Mouse (Mus musculus) stomach, postnatal 0 days (tissue): ENCODE data around the gene Bmpr1a. TPM values are rescaled to one million over a fixed set of nuclear protein-coding genes. Genes with fewer than 3 reads are reported as not detected.
"Not testable (repeated sequence)": the region's sequence is repeated elsewhere in the genome, so short reads cannot be mapped to it uniquely, and the experiment has no call there.

Source experiments
- ATAC-seq: fragments of 200-750 bp; cut with Nextera tagmentation; 2 replicates; pipeline ENCODE4 v1.8.0; 2017; ENCODE audit not compliant: low FRiP score, low TSS enrichment
- DNase-seq: peaks from one replicate; pipeline ENCODE4 v3.0.0-alpha.2; 2016; ENCODE audit warnings: low spot score
- H3K27ac ChIP-seq: fragments of 300-500 bp; sonication (generic); replicated peaks from 2 replicates; pipeline ENCODE4 v1.5.1; 2014; ENCODE audit warnings: mild to moderate bottlenecking, control low read depth
- H3K27me3 ChIP-seq: fragments of 300-500 bp; sonication (generic); 2 replicates; pipeline ENCODE4 v1.6.1; 2014; ENCODE audit warnings: low read length; ENCODE audit not compliant: control insufficient read depth, insufficient read depth
- H3K36me3 ChIP-seq: fragments of 300-500 bp; sonication (generic); 2 replicates; pipeline ENCODE4 v1.6.1; 2014; ENCODE audit warnings: low read length, mixed read lengths; ENCODE audit not compliant: control insufficient read depth, insufficient read depth
- H3K4me1 ChIP-seq: fragments of 300-500 bp; sonication (generic); replicated peaks from 2 replicates; pipeline ENCODE4 v1.6.1; 2014; ENCODE audit warnings: antibody characterized with exemption; ENCODE audit not compliant: control insufficient read depth, insufficient read depth
- H3K4me2 ChIP-seq: fragments of 300-500 bp; sonication (generic); replicated peaks from 2 replicates; pipeline ENCODE4 v1.6.1; 2014; ENCODE audit warnings: low read depth, mild to moderate bottlenecking, control low read depth, moderate library complexity
- H3K4me3 ChIP-seq: fragments of 300-500 bp; sonication (generic); 2 replicates; pipeline ENCODE4 v1.5.1; 2014; ENCODE audit warnings: low read depth, low read length, control low read depth
- H3K9ac ChIP-seq: fragments of 300-500 bp; sonication (generic); 2 replicates; pipeline ENCODE4 v1.6.1; 2014; ENCODE audit warnings: mild to moderate bottlenecking, low read length, control low read depth, mixed read lengths
- H3K9me3 ChIP-seq: fragments of 300-500 bp; sonication (generic); 2 replicates; pipeline ENCODE4 v1.6.1; 2016; ENCODE audit warnings: low read length; ENCODE audit not compliant: control insufficient read depth
- CTCF ChIP-seq: IDR thresholded peaks from 2 replicates; pipeline ENCODE4 v1.5.1; 2016; ENCODE audit warnings: antibody characterized with exemption, low read depth, mild to moderate bottlenecking, moderate library complexity
- EP300 ChIP-seq: optimal IDR thresholded peaks from 2 replicates; pipeline ENCODE3; 2016; ENCODE audit warnings: antibody characterized with exemption
- WGBS: fragments of 180-500 bp; shearing (Covaris S2); extraction: QIAGEN DNeasy Blood & Tissue Kit; methylation state at CpG from one replicate; pipeline ENCODE4 v1.1.7; 2014; 5-methylcytosine and 5-hydroxymethylcytosine counted together
- polyA plus RNA-seq: library from polyadenylated mRNA; unstranded; fragments of >200 nt; fragmentation: Nextera tagmentation; extraction: Ambion mirVana; gene quantifications from 2 replicates; pipeline ENCODE4 v1.2.1, GENCODE M21; 2015

Bmpr1a gene
- polyA plus RNA-seq, 1 experiment from 2014 or later, result 27.0 TPM

DNA sequence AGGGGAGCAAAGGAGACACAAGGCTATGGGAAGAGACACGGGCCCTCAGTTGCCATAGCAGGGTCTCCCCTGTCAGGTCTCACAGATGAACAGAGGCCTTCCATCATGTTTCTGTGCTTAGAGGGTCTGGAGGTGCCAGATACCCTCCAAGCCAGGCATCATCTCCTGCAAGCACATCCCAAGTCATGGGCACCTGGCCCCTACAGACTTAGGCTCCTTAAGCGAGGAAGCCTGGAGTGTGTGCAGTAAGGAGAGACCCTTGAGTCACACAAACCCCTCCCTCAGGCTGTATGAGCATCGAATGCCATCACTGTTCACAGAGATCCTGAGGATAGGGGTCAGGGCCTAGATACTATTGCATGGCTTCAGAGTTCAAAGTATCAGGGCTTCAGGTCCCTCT lies 132.2 kb downstream of the Bmpr1a start:
- Histone ChIP-seq H3K36me3 (no peaks in the 10 kb centered on the region), H3K27ac (no peak overlapping the region), H3K27me3 (no peaks in the 10 kb centered on the region), H3K4me3 (no peak overlapping the region), H3K4me1 (no peaks in the 10 kb centered on the region), H3K4me2 (no peak overlapping the region), H3K9ac (no peak overlapping the region), H3K9me3 (no peaks in the 10 kb centered on the region)
- ATAC-seq, result no peak
- DNase-seq, result no peak
- 77% methylated on average over 3 of the region's 3 CpGs for WGBS
- no peak for TF ChIP-seq CTCF

DNA sequence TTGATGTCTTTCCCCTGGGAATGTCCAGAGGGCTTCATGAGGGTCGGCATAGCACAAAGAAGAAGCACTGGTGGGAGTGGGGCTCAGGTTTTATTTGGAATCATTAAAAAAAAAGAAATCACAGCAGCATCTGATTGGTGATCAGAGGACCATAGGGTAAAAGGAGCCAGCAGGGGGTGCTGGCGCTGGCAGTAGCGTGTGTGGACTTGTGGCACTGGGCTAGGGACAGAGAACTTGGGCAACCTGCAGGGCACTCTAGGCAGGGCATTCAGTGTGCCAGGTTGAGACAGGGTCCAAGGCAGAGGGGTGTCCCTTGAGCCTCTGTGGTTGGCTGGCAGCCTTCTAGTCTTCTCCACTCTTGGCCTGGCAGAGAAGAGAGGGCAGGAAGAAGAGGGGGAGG lies 132.9 kb downstream of the Bmpr1a start:
- ATAC-seq (no peak), DNase-seq (no peak)
- H3K4me3 ChIP-seq, result no peak overlapping the region
- H3K27me3 ChIP-seq, result no peaks in the 10 kb centered on the region
- no peak overlapping the region for H3K9ac ChIP-seq
- WGBS, result 73% methylated on average over 3 of the region's 3 CpGs
- H3K4me2 ChIP-seq, result no peak overlapping the region
- no peaks in the 10 kb centered on the region for H3K4me1 ChIP-seq
- no peaks in the 10 kb centered on the region for H3K9me3 ChIP-seq
- peak; percentile 45 for TF ChIP-seq CTCF
- no peak for TF ChIP-seq EP300
- H3K27ac ChIP-seq, result no peak overlapping the region
- H3K36me3 ChIP-seq, result no peaks in the 10 kb centered on the region

DNA sequence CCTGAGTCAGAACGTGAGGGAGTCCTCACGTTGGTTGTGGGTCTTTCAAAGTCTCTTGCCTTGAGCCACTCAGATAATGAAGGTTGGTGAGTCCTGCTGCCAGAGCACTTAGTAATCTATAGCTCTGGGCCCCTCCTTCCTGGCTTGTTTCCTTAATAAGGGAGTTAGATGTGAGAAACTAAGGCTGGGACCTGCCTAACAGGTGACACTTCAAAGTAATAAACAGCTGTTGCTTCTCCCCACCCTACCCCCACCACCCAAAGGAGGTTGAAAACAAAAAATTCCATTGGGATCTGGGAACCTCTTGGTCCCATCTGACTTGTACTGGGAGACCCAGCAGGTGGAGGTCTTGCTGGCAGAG lies 138.0 kb downstream of the Bmpr1a start:
- 86% methylated on average over 2 of the region's 2 CpGs for WGBS
- Histone ChIP-seq H3K9ac (no peak overlapping the region), H3K4me2 (no peak overlapping the region), H3K27me3 (no peaks in the 10 kb centered on the region), H3K36me3 (no peaks in the 10 kb centered on the region), H3K4me3 (no peak overlapping the region), H3K27ac (no peak overlapping the region), H3K4me1 (no peaks in the 10 kb centered on the region), H3K9me3 (no peaks in the 10 kb centered on the region)
- DNase-seq, result no peak
- TF ChIP-seq EP300 (no peak), CTCF (no peak)
- no peak for ATAC-seq

DNA sequence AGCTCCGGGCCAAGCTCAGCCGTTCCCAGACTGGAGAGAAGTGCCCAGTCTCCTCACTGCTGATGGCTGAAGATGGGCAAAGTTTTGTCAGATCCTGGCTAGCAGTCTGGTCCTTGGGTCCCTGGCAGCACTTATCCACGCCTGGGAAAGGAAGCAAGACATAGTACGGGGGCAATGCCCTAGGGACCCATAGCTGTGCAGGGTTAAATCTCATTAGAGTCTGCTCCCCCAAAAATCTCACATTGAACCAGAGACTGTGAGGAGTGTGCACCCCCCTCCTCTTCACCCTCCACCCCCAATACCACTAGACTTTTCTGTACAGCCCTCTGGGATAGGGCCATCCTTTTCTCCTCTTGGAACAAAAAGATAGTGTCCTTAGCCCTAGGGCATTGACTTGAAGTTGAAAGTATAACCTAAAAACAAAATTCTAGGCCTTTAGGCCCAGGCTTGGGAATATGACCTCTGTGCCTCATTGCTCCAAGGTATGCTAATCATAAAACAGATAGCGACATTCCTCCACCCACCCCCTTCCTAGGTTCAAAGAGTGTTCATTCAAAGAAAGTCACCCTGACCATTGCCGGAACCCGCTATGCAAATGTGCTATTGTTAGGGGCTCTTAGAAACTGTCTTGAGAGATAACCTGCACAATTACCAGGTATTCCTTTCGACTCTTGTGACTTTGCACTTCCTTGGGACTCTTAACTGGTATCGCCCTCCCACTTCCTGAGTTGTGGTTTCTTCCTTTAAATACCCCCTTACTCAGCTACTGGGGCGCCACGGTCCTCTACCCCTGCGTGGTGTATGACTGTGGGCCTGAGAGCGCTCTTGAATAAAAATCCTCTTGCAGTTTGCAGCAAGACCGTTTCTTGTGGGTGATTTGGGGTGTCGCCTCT lies 138.6 kb downstream of the Bmpr1a start:
- not testable (repeated sequence) for ATAC-seq

DNA sequence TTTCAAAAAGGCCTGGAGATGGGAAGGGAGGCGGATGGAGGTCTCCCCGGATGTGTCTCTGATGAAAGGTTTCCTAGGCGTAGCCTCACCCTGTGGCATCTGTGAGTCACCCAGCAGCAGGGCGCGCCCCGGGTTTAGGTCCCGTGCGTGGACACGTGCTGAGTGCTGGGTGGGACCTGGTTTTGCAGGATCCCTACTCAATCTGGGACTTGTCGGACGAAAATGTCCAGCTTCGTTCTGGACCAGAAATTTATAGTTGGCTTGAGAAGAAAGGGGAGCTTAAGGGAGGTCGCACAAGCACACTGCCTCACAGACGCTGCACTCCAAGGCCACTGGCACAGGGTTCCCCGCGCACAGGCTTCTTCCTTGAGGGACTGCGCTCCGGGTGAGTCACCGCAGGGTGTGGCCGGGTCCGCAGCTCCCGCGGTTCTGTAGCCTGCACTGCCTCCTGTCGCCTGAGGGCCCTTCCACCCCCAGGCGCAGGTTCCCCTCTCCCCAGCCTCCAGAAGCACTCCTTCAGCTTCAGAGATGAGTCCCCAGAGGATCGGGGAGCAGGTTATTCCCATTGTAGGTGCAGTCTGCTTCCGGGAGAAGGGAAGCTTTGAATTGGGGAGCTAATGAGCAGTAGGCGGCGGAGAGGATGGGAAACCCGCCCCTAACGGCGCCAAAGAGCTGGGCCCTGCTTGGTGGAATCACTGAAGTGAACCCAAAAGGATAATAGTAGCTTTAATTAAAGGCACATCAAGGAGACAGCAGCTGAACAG lies 139.5 kb downstream of the Bmpr1a start:
- Histone ChIP-seq H3K36me3 (no peaks in the 10 kb centered on the region), H3K27me3 (no peaks in the 10 kb centered on the region), H3K4me1 (no peaks in the 10 kb centered on the region), H3K9me3 (no peaks in the 10 kb centered on the region), H3K27ac (peak overlapping the region; percentile 88), H3K4me3 (peak overlapping the region; percentile 38), H3K9ac (peak overlapping the region; percentile 57), H3K4me2 (peak overlapping the region; percentile 76)
- ATAC-seq (peak; percentile 98), DNase-seq (peak; percentile 90)
- TF ChIP-seq CTCF (peak; percentile 76), EP300 (no peak)
- 4% methylated on average over 32 of the region's 32 CpGs for WGBS

More for the DNA sequence above, 138.6 kb downstream of the Bmpr1a start:
- peak overlapping the region; percentile 76 for H3K4me2 ChIP-seq
- H3K9me3 ChIP-seq, H3K4me1 ChIP-seq, H3K36me3 ChIP-seq, H3K4me3 ChIP-seq, H3K27me3 ChIP-seq, DNase-seq, H3K27ac ChIP-seq, H3K9ac ChIP-seq: not testable (repeated sequence)
- WGBS, result 88% methylated on average over 15 of the region's 15 CpGs
